Mouse (Mus musculus) CH12.LX (cell line): ENCODE measurements around the gene Bean1. TPM values are rescaled to one million over a fixed set of nuclear protein-coding genes. Genes with fewer than 3 reads are reported as not detected.
"Not testable (repeated sequence)": the region's sequence is repeated elsewhere in the genome, so short reads cannot be mapped to it uniquely, and the experiment has no call there.

ENCODE experiments used
- DNase-seq: peaks from one replicate; pipeline ENCODE4 v3.0.0-alpha.2; 2013; ENCODE audit errors: extremely low read depth
- H3K27ac ChIP-seq: 2 replicates; pipeline ENCODE4 v1.5.1; 2012; ENCODE audit warnings: low read depth, mild to moderate bottlenecking, control low read depth, moderate library complexity; ENCODE audit not compliant: insufficient read depth
- H3K27me3 ChIP-seq: replicated peaks from 2 replicates; pipeline ENCODE3; 2012; ENCODE audit warnings: inconsistent platforms
- H3K36me3 ChIP-seq, 2 experiments: replicated peaks in 1 of 2; 2 replicates each; pipeline versions ENCODE3 to v1.6.1; 2012; ENCODE audit warnings: inconsistent platforms in 1 of 2, low read length in 1 of 2, mild to moderate bottlenecking in 1 of 2, mixed read lengths in 1 of 2, moderate library complexity in 1 of 2; ENCODE audit not compliant: control insufficient read depth in 1 of 2, insufficient read depth in 1 of 2
- H3K4me1 ChIP-seq, 2 experiments: 2 replicates each; pipeline ENCODE4 v1.6.1; 2012; ENCODE audit warnings: inconsistent platforms in 1 of 2, moderate library complexity in 1 of 2; ENCODE audit not compliant: insufficient read depth in 2 of 2, control insufficient read depth in 1 of 2
- H3K4me2 ChIP-seq: 2 replicates; pipeline ENCODE4 v1.6.1; 2012; ENCODE audit warnings: low read depth, mild to moderate bottlenecking, control low read depth; ENCODE audit not compliant: poor library complexity, insufficient read depth, severe bottlenecking
- H3K4me3 ChIP-seq, 3 experiments: fragments of 150-350 bp in 1 of 3; sonication (generic) in 1 of 3; replicated peaks in 1 of 3; 2 replicates each; pipeline versions ENCODE3 to v1.5.1; 2011 to 2012; ENCODE audit warnings: low read depth in 2 of 3, low read length in 2 of 3, mild to moderate bottlenecking in 2 of 3, moderate library complexity in 2 of 3, control low read depth in 1 of 3, improper control_type of control experiment in 1 of 3, inconsistent platforms in 1 of 3, mixed read lengths in 1 of 3; ENCODE audit not compliant: poor library complexity in 1 of 3
- H3K79me2 ChIP-seq: replicated peaks from 2 replicates; pipeline ENCODE4 v1.6.1; 2012; ENCODE audit warnings: mild to moderate bottlenecking, moderate library complexity; ENCODE audit not compliant: control insufficient read depth, poor library complexity, insufficient read depth, severe bottlenecking; ENCODE audit errors: extremely low read depth
- H3K9ac ChIP-seq: 2 replicates; pipeline ENCODE4 v1.6.1; 2012; ENCODE audit warnings: low read depth, mild to moderate bottlenecking, control low read depth, moderate library complexity; ENCODE audit not compliant: insufficient read depth
- H3K9me3 ChIP-seq: replicated peaks from 2 replicates; pipeline ENCODE3; 2012; ENCODE audit warnings: low read length, inconsistent platforms, mixed read lengths
- CTCF ChIP-seq, 2 experiments: IDR thresholded peaks in 1 of 2; conservative IDR thresholded peaks in 1 of 2; 2 replicates each; pipeline ENCODE4 v1.5.1; 2011 to 2012; ENCODE audit warnings: low read depth in 2 of 2, low read length in 2 of 2, improper control_type of control experiment in 1 of 2, inconsistent platforms in 1 of 2, mild to moderate bottlenecking in 1 of 2, moderate library complexity in 1 of 2
- ELF1 ChIP-seq: IDR thresholded peaks from 2 replicates; pipeline ENCODE4 v1.6.1; 2014; ENCODE audit warnings: low read depth, mild to moderate bottlenecking, inconsistent platforms, low read length, improper control_type of control experiment
- EP300 ChIP-seq: IDR thresholded peaks from 2 replicates; pipeline ENCODE4 v1.6.1; 2011; ENCODE audit warnings: low read length, improper control_type of control experiment
- MYC ChIP-seq: IDR thresholded peaks from 2 replicates; pipeline ENCODE4 v1.6.1; 2011; ENCODE audit warnings: low read depth, mild to moderate bottlenecking, improper control_type of control experiment, low read length
- NELFE ChIP-seq: IDR thresholded peaks from 2 replicates; pipeline ENCODE4 v1.6.1; 2011; ENCODE audit warnings: low read depth, low read length, improper control_type of control experiment
- PAX5 ChIP-seq: IDR thresholded peaks from 2 replicates; pipeline ENCODE4 v1.6.1; 2012; ENCODE audit warnings: low read length, inconsistent platforms, mixed read lengths
- RAD21 ChIP-seq: IDR thresholded peaks from 2 replicates; pipeline ENCODE4 v1.6.1; 2011; ENCODE audit warnings: low read depth, mild to moderate bottlenecking, low read length, improper control_type of control experiment, moderate library complexity
- SMC3 ChIP-seq: IDR thresholded peaks from 2 replicates; pipeline ENCODE4 v1.6.1; 2011; ENCODE audit warnings: low read depth, low read length, improper control_type of control experiment
- ZNF384 ChIP-seq: IDR thresholded peaks from 2 replicates; pipeline ENCODE4 v1.6.1; 2012; ENCODE audit warnings: low read depth, low read length, improper control_type of control experiment, inconsistent platforms
- dilution Hi-C: fragments of 300-500 bp; cut with MboI; formaldehyde crosslinking; loops from 2 replicates; pipeline ENCODE4 v1.14.3; 2020; ENCODE audit warnings: low sequenced_read_pairs; ENCODE audit not compliant: extremely low pct_unique_long_range_greater_than_20kb, extremely low pct_ligation_motif_present
- in situ Hi-C: fragments of 300-500 bp; cut with MboI; formaldehyde crosslinking; loops from 3 replicates; pipeline ENCODE4 v1.14.3; 2019; ENCODE audit warnings: low sequenced_read_pairs, low pct_ligation_motif_present, low pct_unique_long_range_greater_than_20kb, mixed read lengths
- polyA plus RNA-seq: library from polyadenylated mRNA; unstranded; fragments of >175 nt; gene quantifications from 2 replicates; pipeline ENCODE4 v1.2.1, GENCODE M21; 2012; ENCODE audit warnings: low read depth; ENCODE audit not compliant: insufficient read length
- total RNA-seq, 2 experiments: library from RNA; depleted of rRNA; stranded (reverse); fragments of 300-350 nt in 1 of 2; fragments of >200 nt in 1 of 2; gene quantifications; 2 replicates each; pipeline ENCODE4 v1.2.3; 2012 to 2014

The Bean1 gene
- total and polyA plus RNA-seq, 3 experiments = not detected

- Histone ChIP-seq H3K9me3 (no peaks in the 10 kb centered on the region), H3K4me2 (no peak overlapping the region), H3K4me3 (no peak overlapping the region), H3K36me3 (peaks cover 5 to 17% of the 10 kb centered on the region in 2 experiments), H3K27ac (no peak overlapping the region), H3K4me1 (peaks cover 2 to 34% of the 10 kb centered on the region in 2 experiments; a peak in 2 of 4 replicates), H3K9ac (no peak overlapping the region), H3K79me2 (peaks cover 2% of the 10 kb centered on the region; the same call in 1 of the 2 replicates), H3K27me3 (no peaks in the 10 kb centered on the region)
- peak; percentile 65 for DNase-seq
- dilution Hi-C loops = no loop called here
- in situ Hi-C loops = no loop called here
- peak; percentile 68 to 69 for TF ChIP-seq CTCF (conservative IDR thresholded peaks at IDR 0.05 in 1 of 2, IDR thresholded peaks at IDR 0.05 in 1 of 2; ENCODE audit: low read depth in 2 of 2, low read length in 2 of 2)
- TF ChIP-seq PAX5 = no peak
- TF ChIP-seq SMC3 = peak; percentile 61
- no peak for TF ChIP-seq NELFE
- TF ChIP-seq EP300 = no peak
- peak; percentile 48 for TF ChIP-seq RAD21
- no peak for TF ChIP-seq MYC
- TF ChIP-seq ELF1 = no peak
- no peak for TF ChIP-seq ZNF384
Observed at GRCm38 (mm10) chr8:104253016-104253415, 82.8 kb downstream of the Bean1 start.

- DNase-seq, H3K79me2 ChIP-seq, H3K27me3 ChIP-seq, dilution Hi-C loops, in situ Hi-C loops, H3K27ac ChIP-seq, H3K4me3 ChIP-seq, H3K9ac ChIP-seq, H3K4me2 ChIP-seq, H3K4me1 ChIP-seq, H3K9me3 ChIP-seq: not testable (repeated sequence)
- H3K36me3 ChIP-seq = peaks cover 29 to 50% of the 10 kb centered on the region in 2 experiments
Observed at GRCm38 (mm10) chr8:104261802-104262201, 91.6 kb downstream of the Bean1 start.

- H3K4me1 ChIP-seq, H3K4me3 ChIP-seq, in situ Hi-C loops, H3K27me3 ChIP-seq, DNase-seq, H3K9me3 ChIP-seq, H3K9ac ChIP-seq, H3K79me2 ChIP-seq, H3K27ac ChIP-seq, dilution Hi-C loops, H3K4me2 ChIP-seq: not testable (repeated sequence)
- H3K36me3 ChIP-seq = peaks cover 11 to 34% of the 10 kb centered on the region in 2 experiments
Observed at GRCm38 (mm10) chr8:104264271-104264935, 94.2 kb downstream of the Bean1 start.
